Mouse (Mus musculus) layer of hippocampus, adult 9-11 months (tissue): Measurements from ENCODE around the gene Zfp709.
A peak's percentile ranks its signal among the peaks of the same experiment; 100 is the strongest.
"Not testable (repeated sequence)": the region's sequence is repeated elsewhere in the genome, so short reads cannot be mapped to it uniquely, and the experiment has no call there.

Experiments used
- DNase-seq: peaks from one replicate; pipeline ENCODE4 v3.0.0; 2022

Gene Zfp709

GRCm38 (mm10) chr8:71881618-71882274 lies at the start of gene Zfp709:
TSS of gene Zfp709 (plus strand) at chr8:71882019.
- DNase-seq: peak; percentile 66

- not testable (repeated sequence) for DNase-seq
Measured at GRCm38 (mm10) chr8:71838207-71838606, 43.6 kb upstream of the Zfp709 start.

- not testable (repeated sequence) for DNase-seq
Measured at GRCm38 (mm10) chr8:71841201-71841817, 40.5 kb upstream of the Zfp709 start.

DNA sequence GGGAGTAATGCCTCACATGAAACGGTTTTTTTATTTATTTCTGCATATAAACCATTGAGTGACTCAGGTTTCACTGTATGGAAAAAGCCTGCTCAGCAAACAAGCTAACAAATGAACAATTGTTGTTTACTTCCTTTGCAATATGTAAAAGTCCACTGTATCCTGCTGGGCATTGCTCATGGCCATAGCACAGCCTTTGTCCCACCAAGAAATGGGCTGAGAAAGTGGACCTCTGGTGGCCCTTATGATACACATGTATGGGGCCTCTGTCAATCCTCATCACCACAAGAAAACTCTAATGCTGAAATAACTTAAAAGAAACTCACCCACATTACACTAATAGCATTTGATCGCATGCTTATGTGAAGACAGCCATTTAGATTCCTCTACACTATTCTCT lies 39.3 kb upstream of the Zfp709 start:
- not testable (repeated sequence) for DNase-seq

DNA sequence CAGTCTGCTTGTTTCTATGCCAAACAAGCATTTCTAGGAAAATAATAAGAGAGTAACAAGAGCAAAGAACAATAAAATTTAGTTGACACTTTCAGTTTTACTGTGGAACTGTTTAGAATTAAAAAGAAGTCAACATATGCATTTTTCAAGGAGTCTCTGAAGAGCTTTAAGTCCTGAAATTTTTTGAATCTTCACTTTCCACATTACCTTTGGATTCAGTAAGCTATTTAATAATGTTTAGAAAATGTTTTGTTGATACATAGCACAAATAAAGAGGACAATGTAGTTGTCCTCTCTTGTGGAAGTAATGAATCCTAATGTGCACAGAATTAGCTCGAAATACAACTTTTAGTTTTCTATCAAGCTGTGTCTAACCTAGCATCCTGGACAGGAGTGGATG lies 37.4 kb upstream of the Zfp709 start:
- DNase-seq: not testable (repeated sequence)

- not testable (repeated sequence) for DNase-seq
Measured at GRCm38 (mm10) chr8:71845993-71846483, 35.8 kb upstream of the Zfp709 start.

- not testable (repeated sequence) for DNase-seq
Measured at GRCm38 (mm10) chr8:71846745-71847144, 35.1 kb upstream of the Zfp709 start.

GRCm38 (mm10) chr8:71851014-71851413 lies 30.8 kb upstream of the Zfp709 start:
- not testable (repeated sequence) for DNase-seq

GRCm38 (mm10) chr8:71853360-71853759 lies 28.5 kb upstream of the Zfp709 start:
- not testable (repeated sequence) for DNase-seq

- not testable (repeated sequence) for DNase-seq
Measured at GRCm38 (mm10) chr8:71856630-71857328, 25.0 kb upstream of the Zfp709 start.

GRCm38 (mm10) chr8:71857364-71857763 lies 24.5 kb upstream of the Zfp709 start:
- DNase-seq: not testable (repeated sequence)

GRCm38 (mm10) chr8:71861551-71861950 lies 20.3 kb upstream of the Zfp709 start:
- not testable (repeated sequence) for DNase-seq

GRCm38 (mm10) chr8:71862038-71862437 lies 19.8 kb upstream of the Zfp709 start:
- not testable (repeated sequence) for DNase-seq

DNA sequence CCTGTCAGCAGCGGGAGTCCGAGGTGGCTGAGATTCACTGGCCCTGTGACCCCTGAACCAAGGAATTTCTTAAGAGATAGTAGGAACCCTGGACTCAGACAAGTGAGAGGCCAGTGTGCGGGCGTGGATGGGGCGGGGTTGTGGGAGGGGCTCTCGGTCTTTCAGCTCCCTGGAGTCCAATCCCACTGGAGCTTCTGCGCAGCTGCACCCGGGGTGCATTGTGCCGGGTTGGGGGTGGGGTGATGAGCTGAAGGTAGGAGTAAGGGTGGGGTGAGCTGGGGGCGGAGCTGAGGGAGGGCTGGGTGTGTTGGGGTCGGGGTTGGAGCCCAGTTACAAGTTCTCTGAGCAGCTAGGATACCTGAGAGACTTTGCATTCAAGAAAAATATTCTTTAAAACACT lies 18.8 kb downstream of the Zfp709 start:
- not testable (repeated sequence) for DNase-seq

GRCm38 (mm10) chr8:71903084-71903483 lies 21.3 kb downstream of the Zfp709 start:
- DNase-seq: not testable (repeated sequence)

GRCm38 (mm10) chr8:71906809-71907208 lies 25.0 kb downstream of the Zfp709 start:
- no peak for DNase-seq

GRCm38 (mm10) chr8:71907798-71908257 lies 26.0 kb downstream of the Zfp709 start:
- DNase-seq: no peak

- DNase-seq: peak; percentile 92
Measured at GRCm38 (mm10) chr8:71908309-71909261, 26.8 kb downstream of the Zfp709 start, which contains the start of the genes Zfp882 and Zfp617. TSS of gene Zfp882 (plus strand) at chr8:71908608. TSS of gene Zfp617 (plus strand) at chr8:71908635.

- DNase-seq: no peak
Measured at GRCm38 (mm10) chr8:71912286-71912685, 30.5 kb downstream of the Zfp709 start.

- DNase-seq: peak; percentile 97
Measured at GRCm38 (mm10) chr8:71922567-71923401, 41.0 kb downstream of the Zfp709 start.

GRCm38 (mm10) chr8:71925791-71926190 lies 44.0 kb downstream of the Zfp709 start:
- no peak for DNase-seq
